Mouse (Mus musculus): ENCODE data around the gene Gm3839. TPM values are rescaled to one million over a fixed set of nuclear protein-coding genes. Genes with fewer than 3 reads are reported as not detected.
A peak's percentile ranks its signal among the peaks of the same experiment; 100 is the strongest.
"Not testable (repeated sequence)": the region's sequence is repeated elsewhere in the genome, so short reads cannot be mapped to it uniquely, and the experiment has no call there.

The Gm3839 gene
- 1.3 TPM in 2 replicates for polyA plus RNA-seq (2012; rRNA removed)

DNA sequence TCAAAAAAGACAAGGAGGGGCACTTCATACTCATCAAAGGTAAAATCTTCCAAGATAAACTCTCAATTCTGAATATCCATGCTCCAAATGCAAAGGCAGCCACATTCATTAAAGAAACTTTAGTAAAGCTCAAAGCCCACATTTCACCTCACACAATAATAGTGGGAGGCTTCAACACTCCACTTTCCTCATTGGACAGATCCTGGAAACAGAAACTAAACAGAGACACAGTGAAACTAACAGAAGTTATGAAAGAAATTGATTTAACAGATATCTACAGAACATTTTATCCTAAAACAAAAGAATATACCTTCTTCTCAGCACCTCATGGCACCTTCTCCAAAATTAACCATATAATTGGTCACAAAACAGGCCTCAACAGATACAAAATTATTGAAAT, at the start of gene Gm3839:
Gene Gm3839 (minus strand): TSS at position 101 of the 400 bp plus-strand sequence.
- not testable (repeated sequence) for DNase-seq (ENCODE audit: extremely low spot score in 1 of 2, low spot score in 1 of 2)

DNA sequence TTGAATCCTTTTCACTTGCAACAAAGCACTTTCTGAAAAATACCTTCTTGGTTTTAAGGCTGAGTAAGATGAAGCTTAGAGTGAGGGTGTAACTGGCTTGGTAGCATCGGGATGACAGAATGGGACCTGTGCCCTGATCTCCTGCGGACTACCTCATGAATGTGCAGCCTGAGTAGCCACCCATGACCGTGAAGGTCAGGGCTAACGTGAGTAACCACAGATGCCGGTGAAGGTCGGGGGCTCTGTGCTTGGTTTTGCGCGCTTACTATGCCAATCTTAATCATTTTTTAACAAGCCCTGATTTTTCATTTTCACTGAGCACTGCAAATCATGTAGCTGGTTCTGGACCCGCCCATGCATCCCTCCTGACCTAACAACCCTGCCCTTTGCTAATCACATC, 49.1 kb upstream of the Gm3839 start:
- no peak for DNase-seq (ENCODE audit: extremely low spot score in 1 of 2, low spot score in 1 of 2)

DNA sequence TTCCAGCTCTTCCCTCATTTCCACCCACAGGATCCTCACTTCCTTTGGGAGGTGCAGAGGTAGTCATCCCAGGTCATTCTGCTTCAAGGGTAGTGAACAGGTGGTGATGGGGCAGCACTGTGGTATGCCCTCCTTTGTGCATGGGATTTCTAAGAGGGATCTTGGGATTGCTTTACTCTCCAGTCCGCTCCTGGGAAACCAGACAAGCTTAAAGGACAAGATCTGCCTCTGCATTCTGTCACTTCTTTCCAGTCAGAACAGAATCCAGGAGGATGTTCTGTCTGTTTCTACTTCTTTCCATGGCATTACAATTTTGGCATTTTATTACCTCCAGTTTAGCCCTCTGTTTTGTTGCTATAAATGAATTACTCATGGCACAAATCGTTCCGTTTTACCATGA, 21.3 kb upstream of the Gm3839 start:
- no peak for DNase-seq (ENCODE audit: extremely low spot score in 1 of 2, low spot score in 1 of 2)

DNA sequence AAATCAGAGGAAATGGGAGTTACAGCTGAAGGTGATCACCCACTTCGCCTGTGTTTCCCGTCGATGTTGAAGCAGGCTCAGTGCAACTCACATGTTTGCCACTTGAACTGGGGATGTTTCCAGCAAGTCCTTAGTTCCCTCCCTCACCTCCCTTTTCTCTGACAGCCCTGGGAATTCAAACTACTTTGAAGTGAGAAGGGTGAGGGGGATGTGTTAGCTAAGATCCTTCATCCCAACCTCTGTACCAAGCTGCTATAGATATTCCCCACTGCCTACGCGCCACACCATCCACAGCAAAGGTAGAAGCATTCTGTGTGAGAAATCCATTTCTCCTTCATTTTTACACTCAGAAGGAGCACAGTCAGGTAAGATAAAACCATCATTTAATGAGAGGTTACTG, 18.7 kb upstream of the Gm3839 start:
- DNase-seq (ENCODE audit: extremely low spot score in 1 of 2, low spot score in 1 of 2) = peak; percentile 20 to 59

DNA sequence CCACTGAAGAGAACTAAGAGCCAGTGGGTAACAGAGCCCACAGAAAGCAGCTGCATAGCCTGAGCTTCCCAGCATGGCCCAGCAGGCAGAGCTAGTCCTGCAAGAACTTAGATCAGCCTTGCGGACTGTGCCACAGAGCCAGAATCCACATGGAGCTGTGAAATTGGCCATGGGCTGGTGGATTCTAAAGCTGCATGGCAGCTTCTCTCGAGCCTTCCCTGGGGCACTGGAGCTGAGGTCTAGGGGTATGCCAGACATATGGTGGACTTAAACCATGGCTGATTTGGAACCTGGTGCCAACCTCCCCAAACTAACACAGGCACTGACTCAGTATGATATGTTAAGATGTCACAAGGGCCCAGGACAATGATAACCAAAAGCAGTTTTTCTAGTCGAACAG, 10.4 kb downstream of the Gm3839 start:
- DNase-seq (ENCODE audit: extremely low spot score in 1 of 2, low spot score in 1 of 2) = no peak

DNA sequence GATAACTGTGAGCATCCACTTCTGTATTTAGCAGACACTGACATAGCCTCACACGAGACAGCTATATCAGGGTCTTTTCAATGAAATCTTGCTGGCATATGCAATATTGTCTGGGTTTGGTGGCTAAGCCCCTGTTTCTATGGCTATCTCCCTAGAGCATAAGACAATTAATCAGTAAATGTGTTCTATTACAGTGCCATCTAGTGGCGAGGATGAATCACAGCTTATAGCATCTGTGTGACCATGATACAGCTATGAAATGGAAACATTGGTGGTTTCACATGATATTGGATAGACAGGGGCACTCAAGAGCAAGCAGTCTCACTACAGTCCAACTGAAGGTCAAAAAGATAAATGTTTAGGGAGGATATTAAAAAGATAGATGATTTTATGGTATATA, 26.5 kb downstream of the Gm3839 start:
- peak in 1 of 2 experiments; percentile 1 for DNase-seq (ENCODE audit: extremely low spot score in 1 of 2, low spot score in 1 of 2)

DNA sequence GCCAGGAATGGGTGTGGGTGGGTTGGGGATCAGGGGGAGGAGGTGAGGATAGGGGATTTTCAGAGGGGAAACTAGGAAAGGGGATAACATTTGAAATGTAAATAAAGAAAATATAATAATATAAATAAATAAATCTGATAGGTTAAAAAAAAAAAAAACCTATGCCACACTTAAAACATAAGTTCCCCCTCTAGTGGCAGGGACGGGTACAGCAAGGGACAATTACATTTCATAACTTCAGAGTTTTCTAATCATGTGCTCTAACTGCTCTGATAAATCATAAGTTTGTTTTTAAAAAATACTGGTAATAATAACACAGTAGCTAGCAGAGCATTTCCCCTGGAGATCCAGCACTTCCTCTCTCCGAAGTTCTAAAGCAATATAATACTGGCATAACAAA, 49.4 kb downstream of the Gm3839 start:
- DNase-seq (ENCODE audit: extremely low spot score in 1 of 2, low spot score in 1 of 2) = peak in 1 of 2 experiments; percentile 61

DNA sequence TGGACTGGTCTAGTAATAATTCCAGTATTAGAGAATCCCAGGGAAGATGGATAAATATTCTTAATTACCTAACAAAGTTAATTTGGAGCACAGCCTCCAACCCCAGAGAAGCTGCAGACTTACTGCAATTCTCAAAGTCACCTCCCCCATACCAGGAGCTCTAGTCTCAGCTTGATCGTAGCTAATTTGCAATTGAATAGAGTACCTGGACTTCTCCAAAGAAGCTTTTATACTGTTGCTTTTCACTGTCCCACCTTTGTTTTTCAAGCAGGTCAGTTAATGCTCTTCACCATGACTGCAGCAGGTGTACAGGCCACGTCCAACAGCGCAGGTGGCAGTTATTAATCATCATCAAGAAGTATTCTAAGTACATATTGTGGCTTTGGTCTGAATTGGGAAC, 68.6 kb downstream of the Gm3839 start:
- not testable (repeated sequence) for DNase-seq (ENCODE audit: extremely low spot score in 1 of 2, low spot score in 1 of 2)

DNA sequence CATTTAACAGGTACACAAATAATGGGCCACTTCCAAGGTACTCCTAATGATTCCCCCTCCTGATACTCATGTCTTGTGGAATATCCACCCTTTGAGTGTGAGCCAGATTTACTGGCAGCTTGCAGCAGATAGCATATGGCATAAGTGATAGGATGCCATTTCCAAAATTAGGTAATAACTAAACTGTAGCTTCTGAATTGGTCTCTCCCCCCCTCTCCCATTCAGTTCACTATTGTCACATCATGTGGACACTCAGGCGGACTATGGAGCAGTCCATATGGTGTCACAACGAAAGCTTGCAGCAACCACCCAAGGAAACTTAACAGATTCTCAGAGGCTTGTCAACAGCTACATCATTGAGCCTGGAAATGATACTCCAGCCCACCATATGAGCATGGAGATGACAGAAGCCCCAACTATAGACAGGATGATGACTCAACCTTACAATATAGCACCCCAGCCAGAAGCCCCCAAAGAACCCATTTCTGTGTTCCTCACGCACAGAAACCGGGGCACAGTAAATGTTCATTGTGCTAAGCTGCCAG, 99.3 kb downstream of the Gm3839 start:
- DNase-seq (ENCODE audit: extremely low spot score in 1 of 2, low spot score in 1 of 2) = peak in 1 of 2 experiments; percentile 20

DNA sequence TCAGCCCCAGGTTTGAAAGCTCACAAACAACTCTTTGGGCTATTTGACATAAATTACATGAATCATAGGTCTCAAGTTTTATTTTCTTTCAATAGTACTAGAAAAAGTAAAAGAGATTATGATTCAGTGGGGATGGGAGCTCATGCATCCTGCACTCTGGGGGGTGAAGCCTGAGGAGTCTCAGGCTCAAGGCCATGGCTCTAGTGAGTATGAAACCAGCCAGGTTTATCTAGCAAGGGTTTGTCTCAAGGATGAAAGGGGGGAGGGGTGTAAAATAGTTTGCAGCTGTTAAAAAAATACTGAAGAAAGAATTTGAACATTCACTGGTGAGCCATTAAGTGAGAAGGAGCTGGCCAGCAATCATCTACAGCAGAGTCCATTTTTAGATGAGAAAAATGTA, 108.5 kb downstream of the Gm3839 start:
- DNase-seq (ENCODE audit: extremely low spot score in 1 of 2, low spot score in 1 of 2) = no peak

DNA sequence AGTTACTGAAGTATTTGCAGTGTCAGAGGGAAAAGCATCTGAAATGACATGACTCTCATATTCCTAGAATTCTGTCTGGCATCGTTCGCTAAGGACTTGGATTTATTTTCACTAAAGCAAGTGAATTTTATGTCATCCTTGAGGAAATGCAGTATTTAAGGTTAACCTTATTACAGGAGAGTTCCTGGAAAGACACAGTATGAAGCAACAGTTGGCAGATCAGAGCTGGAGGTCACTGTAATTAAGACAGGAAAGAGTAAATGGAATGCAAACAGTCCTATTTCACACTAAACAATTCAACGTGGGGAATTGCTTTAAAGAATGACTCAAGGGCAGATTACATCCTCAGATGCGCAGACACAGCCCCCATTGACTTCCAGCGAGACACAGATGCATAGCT, 112.0 kb downstream of the Gm3839 start:
- no peak for DNase-seq (ENCODE audit: extremely low spot score in 1 of 2, low spot score in 1 of 2)

DNA sequence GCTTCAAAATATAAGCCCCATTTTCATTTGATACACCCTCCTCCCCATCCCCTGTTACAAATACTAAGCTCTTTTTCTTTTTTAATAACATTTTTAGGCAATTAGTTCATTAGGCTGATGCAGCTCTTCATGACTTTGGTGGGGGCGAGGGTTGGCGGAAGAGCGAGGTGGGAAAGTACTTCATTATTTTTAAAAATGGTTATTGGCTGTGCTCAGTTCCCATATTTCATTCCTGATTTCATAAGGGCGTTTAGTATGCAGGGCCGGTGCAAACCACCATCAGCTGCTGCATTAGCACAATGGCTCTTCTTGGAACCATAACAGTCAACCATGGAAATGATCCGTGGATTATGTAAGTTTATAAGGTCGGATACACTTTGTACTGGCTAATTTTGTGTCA, 124.4 kb downstream of the Gm3839 start:
- DNase-seq (ENCODE audit: extremely low spot score in 1 of 2, low spot score in 1 of 2) = no peak

Other genes starting within 250 kb of the Gm3839 start
- gene Fhit, start 194.7 kb downstream of the Gm3839 start, polyA plus RNA-seq (2012; rRNA removed) = 7.3 and 9.8 TPM in 2 replicates
- gene Ptprg, start 196.8 kb upstream of the Gm3839 start, polyA plus RNA-seq (2012; rRNA removed) = 28.2 and 37.9 TPM in 2 replicates